Mouse (Mus musculus) CD4-positive, CD25-positive, alpha-beta regulatory T cell, adult 2 months (primary cell): ENCODE measurements around the gene Sgpp1.

Source experiments
- DNase-seq: peaks from one replicate; pipeline ENCODE4 v3.0.0-alpha.2; 2012; ENCODE audit warnings: low read depth, low spot score

Gene Sgpp1

DNA sequence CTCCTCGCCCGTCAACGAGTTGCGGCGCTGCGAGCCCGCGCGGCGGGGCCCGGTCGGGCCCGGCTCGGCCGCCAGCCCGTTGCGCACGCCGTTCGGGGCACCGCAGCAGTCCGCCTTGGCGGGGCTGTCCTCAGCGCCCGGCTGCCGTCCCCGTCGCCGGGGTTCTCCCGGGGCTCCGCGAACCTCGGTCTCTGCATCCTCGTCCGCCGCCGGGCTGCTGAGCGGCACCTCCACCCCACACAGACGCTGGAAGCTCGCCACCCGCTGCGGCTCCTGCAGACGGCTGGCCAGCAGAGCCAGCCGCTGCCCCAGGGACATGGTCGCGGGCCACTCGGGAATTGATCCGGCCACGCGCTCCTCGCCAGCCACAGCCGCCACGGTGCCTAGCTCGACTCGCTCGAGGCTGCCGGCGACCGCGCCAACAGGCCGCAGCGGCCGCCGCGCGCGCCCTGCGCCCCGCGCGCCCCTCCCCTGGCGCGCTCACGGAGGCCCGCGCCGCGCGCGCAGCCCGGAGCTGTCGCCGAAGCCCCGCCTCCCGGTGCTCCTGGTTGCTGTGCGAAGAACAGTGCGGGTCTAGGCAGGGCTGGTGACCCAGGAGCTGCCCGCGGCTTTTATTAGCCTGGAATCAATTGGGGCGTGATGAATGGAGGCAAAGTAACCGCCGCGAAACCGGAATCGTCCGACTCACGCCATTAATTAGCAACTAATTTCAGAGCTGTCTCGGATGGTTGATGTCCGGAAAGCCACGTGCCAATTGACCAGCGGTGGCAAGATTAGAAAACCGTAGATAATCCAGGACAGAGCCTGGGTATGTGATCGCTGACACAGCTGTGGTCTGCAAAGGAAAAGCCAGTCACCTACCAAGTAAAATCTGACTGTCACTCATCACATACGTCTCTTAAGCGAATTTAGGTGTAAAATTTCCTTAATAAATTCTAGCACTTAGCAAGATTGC is at the start of gene Sgpp1:
Sgpp1 (minus strand) TSS at position 484 of the 955 bp plus-strand sequence.
- DNase-seq: peak; percentile 92

DNA sequence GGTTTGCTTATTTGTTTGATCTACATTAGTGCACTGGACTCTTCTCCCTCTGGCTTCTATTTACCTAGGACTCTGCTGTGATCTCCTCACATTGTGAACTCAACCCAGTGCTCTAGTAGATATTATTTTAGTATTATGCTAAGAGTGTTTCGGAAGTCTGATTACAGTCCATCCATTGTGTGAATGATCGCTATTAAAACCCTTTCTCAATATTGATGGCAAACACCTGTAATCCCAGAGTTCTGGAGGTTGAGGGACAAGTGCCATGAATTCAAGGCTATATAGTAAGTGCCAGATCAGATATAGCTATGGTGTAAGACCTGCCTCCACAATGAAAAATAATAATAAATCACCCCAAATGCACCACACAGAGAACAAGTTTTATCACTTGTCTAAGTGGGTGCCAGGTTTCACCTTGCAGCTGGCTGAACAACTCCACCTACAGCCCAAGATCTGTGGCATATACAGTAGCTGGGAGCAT is 48.8 kb upstream of the Sgpp1 start:
- DNase-seq: no peak

DNA sequence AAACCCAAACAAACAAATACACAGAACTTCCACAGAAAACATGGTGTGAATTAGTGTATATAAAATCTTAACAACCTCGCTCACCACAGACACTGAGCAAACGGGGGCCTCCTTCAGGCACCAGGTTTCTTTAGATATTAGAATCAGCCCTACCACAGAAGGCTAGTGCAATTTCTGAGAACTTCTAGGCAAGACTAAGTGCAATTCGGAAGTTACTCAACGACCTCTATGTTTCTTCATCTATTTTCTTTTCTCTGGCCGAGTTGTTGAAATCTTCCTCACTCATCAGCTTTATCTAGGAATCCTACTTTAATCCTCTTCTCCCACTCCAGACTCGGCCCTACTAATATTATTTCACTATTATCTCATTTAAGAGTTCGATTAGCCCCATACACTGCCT is 46.5 kb upstream of the Sgpp1 start:
- no peak for DNase-seq

DNA sequence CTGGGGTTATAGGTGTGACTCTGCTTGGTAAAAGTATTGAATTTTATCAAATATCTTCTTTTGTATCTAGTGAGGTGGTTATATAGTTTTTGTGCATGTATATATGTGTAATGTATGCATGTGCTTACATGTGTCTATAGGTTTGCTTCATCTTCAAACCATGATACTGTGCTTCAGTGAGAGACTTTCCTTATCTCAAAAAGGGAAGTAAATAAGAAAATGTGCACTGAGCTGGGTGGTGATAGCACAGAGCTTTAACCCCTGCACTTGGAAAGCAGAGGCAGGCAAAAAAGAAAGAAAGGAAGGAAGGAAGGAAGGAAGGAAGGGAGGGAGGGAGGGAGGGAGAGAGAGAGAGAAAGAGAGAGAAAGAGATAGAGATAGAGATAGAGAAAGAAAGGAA is 45.9 kb upstream of the Sgpp1 start:
- DNase-seq: no peak

GRCm38 (mm10) chr12:75772424-75773034 is 37.0 kb upstream of the Sgpp1 start:
- peak; percentile 81 for DNase-seq

DNA sequence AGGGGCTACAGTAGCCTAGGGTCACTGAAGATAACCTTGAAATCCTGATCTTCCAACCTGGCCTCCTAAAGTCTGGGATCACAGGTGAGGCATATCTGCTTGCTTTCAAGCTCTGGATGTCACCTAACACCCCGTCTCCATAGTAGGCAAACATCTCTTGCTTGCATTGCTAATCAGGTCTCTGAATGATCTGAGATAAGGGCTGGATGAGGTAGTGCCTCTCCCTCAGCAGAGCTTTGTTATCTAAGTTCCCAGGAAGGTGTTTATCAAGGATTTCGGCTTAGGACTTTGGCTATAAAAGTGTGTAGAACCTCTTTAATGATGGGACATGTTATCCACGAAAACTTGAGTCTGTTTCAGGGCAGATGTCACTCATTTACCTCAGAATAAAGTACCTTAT is 35.9 kb upstream of the Sgpp1 start:
- DNase-seq: no peak

DNA sequence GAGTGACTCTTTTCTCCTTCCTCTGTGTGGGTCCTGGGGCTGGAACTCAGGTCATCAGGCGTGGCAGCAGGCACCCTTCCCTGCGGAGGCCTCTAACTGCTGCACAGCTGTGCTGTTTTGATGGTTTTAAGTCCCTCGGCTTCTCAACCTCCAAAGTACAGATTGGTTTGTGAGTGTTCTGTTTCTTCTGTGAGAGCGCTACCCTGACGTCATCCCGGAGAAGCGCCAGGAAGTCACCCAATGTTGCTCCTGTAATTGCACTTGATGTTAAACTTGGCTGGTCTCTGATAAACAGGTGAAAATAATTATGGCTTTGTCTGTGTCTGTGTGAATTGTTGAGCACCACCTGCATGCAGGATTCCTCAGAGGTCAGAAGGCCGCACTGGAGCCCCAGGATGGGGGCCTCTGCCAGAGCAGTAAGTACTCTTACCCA is 31.4 kb upstream of the Sgpp1 start:
- peak; percentile 81 for DNase-seq

- DNase-seq: peak; percentile 27
Observed at GRCm38 (mm10) chr12:75766395-75766794, 30.9 kb upstream of the Sgpp1 start.

DNA sequence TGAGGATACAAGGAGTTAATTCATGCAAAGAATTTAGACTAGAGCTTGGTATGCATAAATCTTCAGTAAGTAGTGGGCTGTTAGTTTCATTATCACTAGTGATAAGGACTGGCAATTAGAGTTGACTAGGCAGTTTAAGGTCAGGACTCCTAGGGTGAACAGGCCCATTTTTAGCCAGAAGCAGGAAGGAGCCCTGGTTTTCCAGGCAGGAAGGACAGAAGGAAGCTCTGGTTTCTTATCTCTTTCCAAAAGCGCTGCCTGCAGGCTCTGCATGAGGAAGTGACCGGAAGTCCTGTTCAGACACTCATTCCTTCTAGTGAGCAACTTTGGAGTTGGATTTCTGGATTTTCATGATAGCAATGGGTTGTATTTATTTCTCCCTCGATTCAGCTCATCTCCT is 30.2 kb upstream of the Sgpp1 start:
- DNase-seq: no peak

GRCm38 (mm10) chr12:75756387-75756786 is 20.9 kb upstream of the Sgpp1 start:
- DNase-seq: no peak

- no peak for DNase-seq
Observed at GRCm38 (mm10) chr12:75753730-75754129, 18.2 kb upstream of the Sgpp1 start.

DNA sequence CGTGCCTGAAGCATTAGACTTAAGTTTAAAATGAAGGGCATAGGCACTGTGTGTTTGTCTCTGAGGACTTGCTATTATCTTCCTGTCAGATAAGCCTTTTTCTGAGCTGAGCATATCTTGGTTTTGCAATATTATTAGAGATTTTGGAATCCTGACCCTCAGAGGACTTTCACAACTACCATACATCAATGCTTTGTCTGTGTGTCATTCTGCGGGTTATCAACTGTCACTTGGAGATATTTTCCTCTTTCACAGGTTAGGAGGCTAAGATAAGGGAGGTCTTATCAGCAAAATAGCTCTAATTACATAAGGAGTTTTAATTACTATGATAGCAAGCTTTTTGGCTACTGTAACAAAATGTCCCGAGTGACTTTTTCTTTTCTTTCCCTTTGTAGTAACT is 16.5 kb upstream of the Sgpp1 start:
- no peak for DNase-seq

GRCm38 (mm10) chr12:75748574-75748973 is 13.0 kb upstream of the Sgpp1 start:
- DNase-seq: no peak

- no peak for DNase-seq
Observed at GRCm38 (mm10) chr12:75745697-75746290, 10.3 kb upstream of the Sgpp1 start.

- DNase-seq: no peak
Observed at GRCm38 (mm10) chr12:75742101-75742500, 6.6 kb upstream of the Sgpp1 start.

- DNase-seq: no peak
Observed at GRCm38 (mm10) chr12:75741273-75741672, 5.7 kb upstream of the Sgpp1 start.

- DNase-seq: no peak
Observed at GRCm38 (mm10) chr12:75740451-75740850, 4.9 kb upstream of the Sgpp1 start.

DNA sequence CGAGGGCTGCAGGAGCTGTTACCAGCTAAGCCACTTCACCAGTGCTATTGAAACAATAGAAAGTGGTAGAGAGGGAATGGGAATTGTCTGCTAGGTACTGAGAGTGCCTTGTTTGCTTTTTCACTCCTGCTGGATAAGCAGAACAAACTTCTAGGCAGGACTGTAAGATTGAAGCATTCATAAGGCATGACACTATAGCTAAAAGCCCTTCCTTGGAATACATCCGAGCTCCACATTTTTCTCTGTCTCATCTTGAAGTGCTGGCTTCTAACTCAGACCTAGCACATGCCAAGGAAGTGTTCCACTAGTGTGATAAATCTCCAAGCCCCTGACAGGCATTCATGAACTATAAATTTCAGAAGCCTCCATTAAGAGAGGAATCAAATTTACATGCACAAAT is 4.1 kb upstream of the Sgpp1 start:
- no peak for DNase-seq

DNA sequence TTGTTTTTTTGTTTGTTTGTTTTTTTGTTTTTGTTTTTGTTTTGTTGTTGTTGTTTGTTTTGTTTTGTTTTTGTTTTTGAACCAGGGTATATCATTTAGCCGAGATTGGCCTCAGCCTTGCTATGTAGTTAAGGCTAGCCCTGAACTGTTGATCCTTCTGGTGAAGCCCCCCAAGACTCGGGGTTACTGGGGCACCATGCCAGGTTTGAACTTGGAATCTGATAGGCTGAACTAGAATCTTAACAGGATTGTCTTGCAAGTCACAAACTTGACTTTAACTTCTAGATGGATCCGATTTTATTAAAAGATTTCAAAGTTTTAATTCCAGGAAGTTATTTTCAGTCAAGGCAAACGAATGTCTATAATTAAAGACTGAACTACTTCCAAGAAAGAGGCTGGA is 767 bp upstream of the Sgpp1 start:
- no peak for DNase-seq

- peak; percentile 59 for DNase-seq
Observed at GRCm38 (mm10) chr12:75734891-75735245, 661 bp downstream of the Sgpp1 start.

GRCm38 (mm10) chr12:75734167-75734566 is 1.4 kb downstream of the Sgpp1 start:
- peak; percentile 59 for DNase-seq

GRCm38 (mm10) chr12:75733331-75734070 is 2.0 kb downstream of the Sgpp1 start:
- peak; percentile 50 for DNase-seq
